25 mouse cellular contexts compared by ENCODE assay signal in the genomic region with DNA sequence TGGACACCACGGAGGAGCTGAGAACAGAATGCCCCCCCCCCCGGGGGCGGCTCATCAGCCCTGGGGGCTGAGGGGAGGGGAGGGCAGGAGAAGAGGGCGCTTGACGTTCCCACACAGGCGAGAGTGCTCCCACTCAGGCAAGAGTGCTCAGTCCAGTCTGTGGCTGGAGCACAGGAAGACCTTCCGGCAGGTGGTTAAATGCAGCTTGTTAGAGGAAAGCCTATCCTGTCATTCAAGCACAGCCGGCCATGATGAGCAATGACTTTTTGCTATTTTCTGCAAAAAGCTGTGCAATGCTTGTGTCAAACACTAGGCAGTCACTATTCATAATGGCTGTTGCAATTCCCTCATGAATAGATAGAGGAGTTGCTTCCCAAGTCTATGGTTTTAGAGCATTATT.
DNase-seq lines count a peak whose midpoint lies in the region; ATAC-seq and TF ChIP-seq lines count a peak whose summit lies in the region.
"Had no signal": no experiment of that assay in that cellular context is flagged by ENCODE, and none has a peak within 500 bp of the region (broad histone marks: within the 10 kb centered on the region; RNA-seq: fewer than 3 reads in every experiment).

No protein-coding gene starts in this region.

- H3K9ac ChIP-seq in lung, embryonic 15.5 days, result no peak overlapping the region
- H3K9ac ChIP-seq in midbrain, embryonic 15.5 days, result no peak overlapping the region
- H3K9ac ChIP-seq: embryonic facial prominence, embryonic 12.5 days; forebrain, embryonic 13.5 days; forebrain, embryonic 15.5 days; forebrain, postnatal 0 days had no signal

- no peak for TF ChIP-seq CTCF in bone marrow, adult 2 months (IDR thresholded peaks at IDR 0.05; ENCODE audit: control insufficient read depth, insufficient read depth, low read length)
- TF ChIP-seq CTCF in thymus, adult 2 months (IDR thresholded peaks at IDR 0.05; ENCODE audit: borderline replicate concordance, control insufficient read depth, extremely low read depth, insufficient read depth, low read length, poor library complexity), result no peak

- H3K36me3 ChIP-seq in lung, embryonic 15.5 days, result no peaks in the 10 kb centered on the region
- H3K36me3 ChIP-seq in thymus, adult 2 months (ENCODE audit: control insufficient read depth, insufficient read depth, low read length), result no peaks in the 10 kb centered on the region
- H3K36me3 ChIP-seq in midbrain, embryonic 15.5 days (replicated peaks), result no peaks in the 10 kb centered on the region
- H3K36me3 ChIP-seq: embryonic facial prominence, embryonic 10.5 days; embryonic facial prominence, embryonic 12.5 days; forebrain, embryonic 15.5 days; G1E had no signal

- TF ChIP-seq POLR2A in bone marrow, adult 2 months (IDR thresholded peaks at IDR 0.05; ENCODE audit: borderline replicate concordance, control insufficient read depth, low read depth, low read length), result no peak
- no peak for TF ChIP-seq POLR2A in thymus, adult 2 months (IDR thresholded peaks at IDR 0.05; ENCODE audit: control insufficient read depth, extremely low read depth, insufficient read depth, low read length, poor library complexity)

- 0 out of 2 replicates have a peak, but pooled peaks have one; percentile 31 for ATAC-seq in lung, embryonic 15.5 days (ENCODE audit: borderline replicate concordance, extremely low read depth, low FRiP score, low TSS enrichment)
- peak; percentile 37 to 39; a peak in 2 of 4 replicates for ATAC-seq in hematopoietic stem cell, adult 5-6 weeks (replicated peaks in 1 of 2; ENCODE audit: insufficient read depth in 1 of 2, low FRiP score in 2 of 2, low TSS enrichment in 1 of 2, low read depth in 1 of 2, poor library complexity in 2 of 2, severe bottlenecking in 2 of 2)
- no peak for ATAC-seq in midbrain, embryonic 15.5 days (replicated peaks)
- ATAC-seq: activated CD4-positive, CD25-positive, alpha-beta regulatory T cell, adult 4 months; CD4-positive, CD25-positive, alpha-beta regulatory T cell, adult 4 months; forebrain, embryonic 13.5 days; forebrain, embryonic 15.5 days; forebrain, postnatal 0 days; Patski had no signal

- no peak overlapping the region for H3K27ac ChIP-seq in lung, embryonic 15.5 days
- peak overlapping the region; percentile 25; the same call in 1 of the 2 replicates for H3K27ac ChIP-seq in bone marrow, adult 2 months (ENCODE audit: control insufficient read depth, insufficient read depth, low read depth, low read length, poor library complexity)
- no peak overlapping the region for H3K27ac ChIP-seq in thymus, adult 2 months (ENCODE audit: control insufficient read depth, insufficient read depth, low read length)
- H3K27ac ChIP-seq in midbrain, embryonic 15.5 days, result no peak overlapping the region
- H3K27ac ChIP-seq: embryonic facial prominence, embryonic 10.5 days; embryonic facial prominence, embryonic 12.5 days; forebrain, embryonic 13.5 days; forebrain, embryonic 15.5 days had no signal

- H3K4me2 ChIP-seq in lung, embryonic 15.5 days, result no peak overlapping the region
- H3K4me2 ChIP-seq in midbrain, embryonic 15.5 days, result no peak overlapping the region
- H3K4me2 ChIP-seq: embryonic facial prominence, embryonic 12.5 days; forebrain, embryonic 13.5 days; forebrain, embryonic 15.5 days had no signal

- no peak overlapping the region for H3K4me3 ChIP-seq in lung, embryonic 15.5 days
- H3K4me3 ChIP-seq in bone marrow, adult 2 months (replicated peaks; ENCODE audit: control insufficient read depth, low read depth, low read length), result no peak overlapping the region
- no peak overlapping the region for H3K4me3 ChIP-seq in thymus, adult 2 months (ENCODE audit: control insufficient read depth, insufficient read depth, low read length)
- H3K4me3 ChIP-seq in midbrain, embryonic 15.5 days, result no peak overlapping the region
- H3K4me3 ChIP-seq: embryonic facial prominence, embryonic 10.5 days; embryonic facial prominence, embryonic 12.5 days; forebrain, embryonic 13.5 days; forebrain, embryonic 15.5 days had no signal

- H3K9me3 ChIP-seq in lung, embryonic 15.5 days, result no peaks in the 10 kb centered on the region
- H3K9me3 ChIP-seq in midbrain, embryonic 15.5 days, result no peaks in the 10 kb centered on the region
- H3K9me3 ChIP-seq: embryonic facial prominence, embryonic 10.5 days; embryonic facial prominence, embryonic 12.5 days; forebrain, embryonic 13.5 days; forebrain, embryonic 15.5 days; G1E had no signal

- DNase-seq in lung, postnatal 36 days, result no peak
- no peak for DNase-seq in thymus, adult 2 months
- no peak for DNase-seq in thymus, adult 18-20 months
- DNase-seq: adrenal gland, adult 8-10 months; adrenal gland, postnatal 14 days; adrenal gland, postnatal 36 days; cerebellum, adult 11 months; cerebellum, adult 18-20 months; cerebellum, adult 8-10 months; cerebellum, adult 9-11 months; cerebellum, postnatal 14 days; cerebellum, postnatal 36 days; forebrain, postnatal 0 days had no signal

- no peaks in the 10 kb centered on the region for H3K27me3 ChIP-seq in lung, embryonic 15.5 days
- no peaks in the 10 kb centered on the region for H3K27me3 ChIP-seq in thymus, adult 2 months (ENCODE audit: control insufficient read depth, insufficient read depth, low read length)
- no peaks in the 10 kb centered on the region for H3K27me3 ChIP-seq in midbrain, embryonic 15.5 days (replicated peaks)
- H3K27me3 ChIP-seq: embryonic facial prominence, embryonic 12.5 days; forebrain, embryonic 13.5 days; forebrain, embryonic 15.5 days; Patski had no signal

- WGBS in lung, embryonic 15.5 days, result 70% methylated on average over 8 of the region's 8 CpGs
- WGBS in bone marrow, adult 2 months, result 24% methylated on average over 8 of the region's 8 CpGs
- WGBS in thymus, adult 2 months, result 32% methylated on average over 8 of the region's 8 CpGs
- WGBS in midbrain, embryonic 15.5 days, result 81% methylated on average over 8 of the region's 8 CpGs

- H3K4me1 ChIP-seq in lung, embryonic 15.5 days, result no peaks in the 10 kb centered on the region
- no peaks in the 10 kb centered on the region; the same call in 1 of the 2 replicates for H3K4me1 ChIP-seq in bone marrow, adult 2 months (ENCODE audit: control insufficient read depth, insufficient read depth, low read length)
- 0 out of 2 replicates have a peak, but pooled peaks cover 4% of the 10 kb centered on the region for H3K4me1 ChIP-seq in thymus, adult 2 months (replicated peaks; ENCODE audit: control insufficient read depth, insufficient read depth, low read length)
- no peaks in the 10 kb centered on the region for H3K4me1 ChIP-seq in midbrain, embryonic 15.5 days
- H3K4me1 ChIP-seq: embryonic facial prominence, embryonic 10.5 days; embryonic facial prominence, embryonic 12.5 days; forebrain, embryonic 13.5 days; forebrain, embryonic 15.5 days had no signal
